Mouse (Mus musculus) layer of hippocampus, adult 8-10 months (tissue): ENCODE results near the gene Higd1c. TPM values are rescaled to one million over a fixed set of nuclear protein-coding genes. Genes with fewer than 3 reads are reported as not detected.
"Not testable (repeated sequence)": the region's sequence is repeated elsewhere in the genome, so short reads cannot be mapped to it uniquely, and the experiment has no call there.

ENCODE experiments used
- DNase-seq, 2 experiments: peaks; one replicate each; pipeline ENCODE4 v3.0.0; 2022; ENCODE audit warnings: low spot score in 2 of 2
- total RNA-seq, 4 experiments: library from RNA; stranded (reverse); gene quantifications; 2 replicates each; pipeline ENCODE4 v1.2.4; 2022

Higd1c gene
- total RNA-seq, 4 experiments from 2014 or later: not detected

- not testable (repeated sequence) for DNase-seq
These were observed 10.9 kb upstream of the Higd1c start for GRCm38 (mm10) chr15:100353399-100353798.

GRCm38 (mm10) chr15:100355876-100356275, 8.5 kb upstream of the Higd1c start:
- DNase-seq: no peak

GRCm38 (mm10) chr15:100365967-100366366, 1.6 kb downstream of the Higd1c start:
- DNase-seq: not testable (repeated sequence)

GRCm38 (mm10) chr15:100367119-100367518, 2.8 kb downstream of the Higd1c start:
- DNase-seq: no peak

GRCm38 (mm10) chr15:100375066-100375465, 10.7 kb downstream of the Higd1c start:
- peak; percentile 43 to 82 for DNase-seq

GRCm38 (mm10) chr15:100377847-100378505, 13.6 kb downstream of the Higd1c start:
- DNase-seq: peak; percentile 25 to 42

- no peak for DNase-seq
These were observed 15.3 kb downstream of the Higd1c start for GRCm38 (mm10) chr15:100379658-100380057.

- DNase-seq: no peak
These were observed 15.8 kb downstream of the Higd1c start for GRCm38 (mm10) chr15:100380104-100380503.

GRCm38 (mm10) chr15:100385705-100386104, 21.4 kb downstream of the Higd1c start:
- no peak for DNase-seq

GRCm38 (mm10) chr15:100387544-100388223, 23.3 kb downstream of the Higd1c start:
- no peak for DNase-seq

GRCm38 (mm10) chr15:100388224-100388835, 24.0 kb downstream of the Higd1c start:
- DNase-seq: no peak

GRCm38 (mm10) chr15:100388886-100389285, 24.5 kb downstream of the Higd1c start:
- DNase-seq: no peak

- DNase-seq: no peak
These were observed 26.7 kb downstream of the Higd1c start for GRCm38 (mm10) chr15:100391066-100391465.

GRCm38 (mm10) chr15:100391599-100391998, 27.3 kb downstream of the Higd1c start:
- no peak for DNase-seq

GRCm38 (mm10) chr15:100393016-100393415, 28.7 kb downstream of the Higd1c start:
- no peak for DNase-seq

- no peak for DNase-seq
These were observed 31.2 kb downstream of the Higd1c start for GRCm38 (mm10) chr15:100395561-100395960.

GRCm38 (mm10) chr15:100400592-100401250, 36.4 kb downstream of the Higd1c start:
- no peak for DNase-seq

GRCm38 (mm10) chr15:100401811-100402210, 37.5 kb downstream of the Higd1c start:
- no peak for DNase-seq

- no peak for DNase-seq
These were observed 38.0 kb downstream of the Higd1c start for GRCm38 (mm10) chr15:100402347-100402746.

GRCm38 (mm10) chr15:100402798-100403197, 38.5 kb downstream of the Higd1c start:
- no peak for DNase-seq

- DNase-seq: no peak
These were observed 39.1 kb downstream of the Higd1c start for GRCm38 (mm10) chr15:100403318-100404000.
